Mouse (Mus musculus): Measurements from ENCODE around the gene Msh5. TPM values are rescaled to one million over a fixed set of nuclear protein-coding genes. Genes with fewer than 3 reads are reported as not detected.

The Msh5 gene
- polyA plus RNA-seq, 2 experiments, result 2.2 to 3.3 TPM

Other genes with a start within 250 kb of the Msh5 start
- under 1 TPM in 1 of 2 experiments, not detected in 1; 0.09 TPM for gene Cyp21a1, start 242.2 kb downstream of the Msh5 start, polyA plus RNA-seq (2012; fragmentation: generic; extraction: Trizol)
- 10 to 100 TPM; 38.4 to 44.5 TPM for gene Stk19, start 209.8 kb downstream of the Msh5 start, polyA plus RNA-seq (2012; fragmentation: generic; extraction: Trizol)
- 10 to 100 TPM; 47.7 to 51.0 TPM for gene Dxo, start 209.7 kb downstream of the Msh5 start, polyA plus RNA-seq (2012; fragmentation: generic; extraction: Trizol)
- 10 to 100 TPM; 19.7 to 48.2 TPM for gene Skiv2l, start 196.5 kb downstream of the Msh5 start, polyA plus RNA-seq (2012; fragmentation: generic; extraction: Trizol)
- 100 to 1,000 TPM in 1 of 2 experiments, 10 to 100 TPM in 1; 65.1 to 134 TPM for gene Nelfe, start 196.4 kb downstream of the Msh5 start, polyA plus RNA-seq (2012; fragmentation: generic; extraction: Trizol)
- gene Cfb, start 184.2 kb downstream of the Msh5 start, polyA plus RNA-seq (2012; fragmentation: generic; extraction: Trizol), result 1 to 10 TPM in 1 of 2 experiments, under 1 TPM in 1; 0.09 to 1.2 TPM
- 10 to 100 TPM in 1 of 2 experiments, 1 to 10 TPM in 1; 7.9 to 21.3 TPM for gene Zbtb12, start 167.3 kb downstream of the Msh5 start, polyA plus RNA-seq (2012; fragmentation: generic; extraction: Trizol)
- gene Gm20547, start 164.7 kb downstream of the Msh5 start, polyA plus RNA-seq (2012; fragmentation: generic; extraction: Trizol), result not detected
- under 1 TPM; 0.44 to 0.51 TPM for gene C2, start 148.5 kb downstream of the Msh5 start, polyA plus RNA-seq (2012; fragmentation: generic; extraction: Trizol)
- gene Ehmt2, start 148.3 kb downstream of the Msh5 start, polyA plus RNA-seq (2012; fragmentation: generic; extraction: Trizol), result 100 to 1,000 TPM; 206 to 224 TPM
- not detected for gene Slc44a4, start 132.3 kb downstream of the Msh5 start, polyA plus RNA-seq (2012; fragmentation: generic; extraction: Trizol)
- gene Neu1, start 115.5 kb downstream of the Msh5 start, polyA plus RNA-seq (2012; fragmentation: generic; extraction: Trizol), result 10 to 100 TPM in 1 of 2 experiments, 1 to 10 TPM in 1; 6.2 to 20.0 TPM
- 10 to 100 TPM in 1 of 2 experiments, 1 to 10 TPM in 1; 5.1 to 34.0 TPM for gene Hspa1b, start 87.5 kb downstream of the Msh5 start, polyA plus RNA-seq (2012; fragmentation: generic; extraction: Trizol)
- gene Gm20481, start 76.8 kb downstream of the Msh5 start, polyA plus RNA-seq (2012; fragmentation: generic; extraction: Trizol), result not detected
- gene Hspa1a, start 74.6 kb downstream of the Msh5 start, polyA plus RNA-seq (2012; fragmentation: generic; extraction: Trizol), result under 1 TPM; 0.08 to 0.32 TPM
- gene Hspa1l, start 74.0 kb downstream of the Msh5 start, polyA plus RNA-seq (2012; fragmentation: generic; extraction: Trizol), result 1 to 10 TPM in 1 of 2 experiments, under 1 TPM in 1; 0.16 to 1.9 TPM
- 100 to 1,000 TPM in 1 of 2 experiments, 10 to 100 TPM in 1; 85.9 to 302 TPM for gene Lsm2, start 64.9 kb downstream of the Msh5 start, polyA plus RNA-seq (2012; fragmentation: generic; extraction: Trizol)
- gene Vars, start 45.8 kb downstream of the Msh5 start, polyA plus RNA-seq (2012; fragmentation: generic; extraction: Trizol), result 100 to 1,000 TPM; 118 to 278 TPM
- gene Vwa7, start 30.2 kb downstream of the Msh5 start, polyA plus RNA-seq (2012; fragmentation: generic; extraction: Trizol), result under 1 TPM; 0.02 to 0.09 TPM
- gene Sapcd1, start 18.7 kb downstream of the Msh5 start, polyA plus RNA-seq (2012; fragmentation: generic; extraction: Trizol), result 1 to 10 TPM in 1 of 2 experiments, under 1 TPM in 1; 0.81 to 2.6 TPM
- 100 to 1,000 TPM; 603 to 758 TPM for gene Clic1, start 3.2 kb upstream of the Msh5 start, polyA plus RNA-seq (2012; fragmentation: generic; extraction: Trizol)
- 100 to 1,000 TPM in 1 of 2 experiments, 10 to 100 TPM in 1; 66.2 to 309 TPM for gene Ddah2, start 12.3 kb upstream of the Msh5 start, polyA plus RNA-seq (2012; fragmentation: generic; extraction: Trizol)
- 1 to 10 TPM in 1 of 2 experiments, under 1 TPM in 1; 0.11 to 1.9 TPM for gene Ly6g6c, start 18.6 kb upstream of the Msh5 start, polyA plus RNA-seq (2012; fragmentation: generic; extraction: Trizol)
- gene Mpig6b, start 19.4 kb upstream of the Msh5 start, polyA plus RNA-seq (2012; fragmentation: generic; extraction: Trizol), result under 1 TPM in 1 of 2 experiments, not detected in 1; 0.14 TPM
- not detected for gene Ly6g6e, start 30.2 kb upstream of the Msh5 start, polyA plus RNA-seq (2012; fragmentation: generic; extraction: Trizol)
- gene Ly6g6d, start 31.3 kb upstream of the Msh5 start, polyA plus RNA-seq (2012; fragmentation: generic; extraction: Trizol), result not detected
- gene Ly6g6f, start 38.9 kb upstream of the Msh5 start, polyA plus RNA-seq (2012; fragmentation: generic; extraction: Trizol), result not detected
- 100 to 1,000 TPM in 1 of 2 experiments, 10 to 100 TPM in 1; 38.3 to 112 TPM for gene Abhd16a, start 42.5 kb upstream of the Msh5 start, polyA plus RNA-seq (2012; fragmentation: generic; extraction: Trizol)
- gene Ly6g5c, start 61.5 kb upstream of the Msh5 start, polyA plus RNA-seq (2012; fragmentation: generic; extraction: Trizol), result not detected
- under 1 TPM; 0.12 to 0.45 TPM for gene Ly6g5b, start 68.7 kb upstream of the Msh5 start, polyA plus RNA-seq (2012; fragmentation: generic; extraction: Trizol)
- gene Gpank1, start 74.7 kb upstream of the Msh5 start, polyA plus RNA-seq (2012; fragmentation: generic; extraction: Trizol), result 10 to 100 TPM; 21.2 to 31.6 TPM
- gene Csnk2b, start 75.3 kb upstream of the Msh5 start, polyA plus RNA-seq (2012; fragmentation: generic; extraction: Trizol), result 100 to 1,000 TPM; 326 to 608 TPM
- gene D17H6S53E, start 79.6 kb upstream of the Msh5 start, polyA plus RNA-seq (2012; fragmentation: generic; extraction: Trizol), result 10 to 100 TPM in 1 of 2 experiments, 1 to 10 TPM in 1; 6.0 to 17.0 TPM
- gene Apom, start 85.3 kb upstream of the Msh5 start, polyA plus RNA-seq (2012; fragmentation: generic; extraction: Trizol), result under 1 TPM in 1 of 2 experiments, not detected in 1; 0.44 TPM
- 100 to 1,000 TPM; 261 to 413 TPM for gene Bag6, start 88.4 kb upstream of the Msh5 start, polyA plus RNA-seq (2012; fragmentation: generic; extraction: Trizol)
- gene Prrc2a, start 118.2 kb upstream of the Msh5 start, polyA plus RNA-seq (2012; fragmentation: generic; extraction: Trizol), result 100 to 1,000 TPM; 216 to 365 TPM
- gene Aif1, start 129.3 kb upstream of the Msh5 start, polyA plus RNA-seq (2012; fragmentation: generic; extraction: Trizol), result under 1 TPM in 1 of 2 experiments, not detected in 1; 0.47 TPM
- gene Lst1, start 141.7 kb upstream of the Msh5 start, polyA plus RNA-seq (2012; fragmentation: generic; extraction: Trizol), result 10 to 100 TPM in 1 of 2 experiments, 1 to 10 TPM in 1; 1.9 to 10.8 TPM
- gene Ltb, start 147.7 kb upstream of the Msh5 start, polyA plus RNA-seq (2012; fragmentation: generic; extraction: Trizol), result under 1 TPM; 0.05 to 0.06 TPM
- gene Tnf, start 155.3 kb upstream of the Msh5 start, polyA plus RNA-seq (2012; fragmentation: generic; extraction: Trizol), result not detected
- gene Lta, start 158.6 kb upstream of the Msh5 start, polyA plus RNA-seq (2012; fragmentation: generic; extraction: Trizol), result under 1 TPM; 0.12 to 0.13 TPM
- under 1 TPM in 1 of 2 experiments, not detected in 1; 0.20 TPM for gene Gm16181, start 174.1 kb upstream of the Msh5 start, polyA plus RNA-seq (2012; fragmentation: generic; extraction: Trizol)
- 1 to 10 TPM; 1.8 to 4.6 TPM for gene Atp6v1g2, start 186.9 kb upstream of the Msh5 start, polyA plus RNA-seq (2012; fragmentation: generic; extraction: Trizol)
- 10 to 100 TPM; 26.9 to 35.6 TPM for gene Nfkbil1, start 189.0 kb upstream of the Msh5 start, polyA plus RNA-seq (2012; fragmentation: generic; extraction: Trizol)
- gene Ddx39b, start 195.0 kb upstream of the Msh5 start, polyA plus RNA-seq (2012; fragmentation: generic; extraction: Trizol), result 100 to 1,000 TPM; 295 to 318 TPM
- gene H2-D1, start 216.0 kb upstream of the Msh5 start, polyA plus RNA-seq (2012; fragmentation: generic; extraction: Trizol), result 10 to 100 TPM; 15.2 to 43.8 TPM

Measured in C3H10T1/2 (cell line).